Mouse (Mus musculus) neutrophil, adult 83 days (primary cell): ENCODE data around the gene Wdr72. TPM values are rescaled to one million over a fixed set of nuclear protein-coding genes. Genes with fewer than 3 reads are reported as not detected.

ENCODE experiments used
- total RNA-seq, 2 experiments: library from RNA; stranded (reverse); gene quantifications; one replicate each; pipeline ENCODE4 v1.2.4; 2023

The Wdr72 gene
- total RNA-seq, result not detected

GRCm38 (mm10) chr9:74109761-74110460 is at the start of gene Wdr72:
Gene Wdr72 (plus strand): TSS chr9:74110356.

Other genes with a start within 250 kb of the Wdr72 start
- gene Unc13c, start 141.4 kb upstream of the Wdr72 start, total RNA-seq, result not detected